ENCODE assay signal across 7 mouse cellular contexts in the genomic region with DNA sequence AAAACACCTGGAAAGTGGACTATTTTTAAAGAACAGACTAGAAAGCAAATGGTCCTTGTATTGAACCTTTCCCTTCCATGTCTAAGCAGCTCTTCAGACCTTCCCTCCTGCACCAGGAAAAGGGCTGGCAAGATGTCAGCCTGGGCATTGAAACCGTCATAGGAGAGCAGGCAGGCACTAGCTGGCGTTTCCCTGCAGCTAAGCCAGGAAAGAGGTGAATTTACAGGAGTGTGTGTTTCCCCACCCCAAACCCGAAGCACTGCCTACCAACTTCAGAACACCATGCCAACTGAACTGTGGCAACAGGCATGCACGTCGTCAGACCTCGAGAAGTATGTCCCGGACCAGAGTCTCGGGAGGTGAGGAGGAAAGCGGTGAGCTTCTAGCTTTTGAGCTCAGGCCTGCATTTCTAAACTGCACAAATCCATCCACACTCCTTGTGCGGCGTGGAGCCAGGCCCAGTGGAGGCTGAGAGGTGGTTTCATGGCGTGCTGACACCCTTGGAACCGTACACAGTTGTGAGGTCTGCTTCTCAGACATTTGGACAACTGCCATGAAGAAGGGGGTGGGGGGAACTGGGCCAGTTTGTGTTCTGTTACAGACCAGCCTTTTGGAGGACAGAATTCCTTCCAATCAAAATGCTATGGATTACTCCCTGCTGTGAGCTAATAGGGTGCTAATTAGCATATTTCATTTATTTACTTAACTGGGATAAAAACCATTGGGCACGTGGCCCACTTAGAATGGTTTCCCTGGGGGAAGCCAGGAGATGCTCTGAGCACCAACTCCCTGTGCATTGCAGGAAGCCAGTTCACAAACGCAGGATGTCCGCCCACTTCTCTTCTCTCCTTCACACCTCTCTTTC.
DNase-seq lines count a peak whose midpoint lies in the region; ATAC-seq lines count a peak whose summit lies in the region.

No protein-coding gene starts in this region.

- H3K9ac ChIP-seq in forebrain, embryonic 13.5 days: no peak overlapping the region
- H3K9ac ChIP-seq in intestine, embryonic 16.5 days (ENCODE audit: low read depth, low read length): no peak overlapping the region

- H3K27ac ChIP-seq in forebrain, embryonic 13.5 days: peak overlapping the region; percentile 74
- H3K27ac ChIP-seq in intestine, embryonic 16.5 days (ENCODE audit: low read length): no peak overlapping the region

- H3K27me3 ChIP-seq in forebrain, embryonic 13.5 days: no peaks in the 10 kb centered on the region
- H3K27me3 ChIP-seq in intestine, embryonic 16.5 days (replicated peaks; ENCODE audit: control insufficient read depth, insufficient read depth, low read length): no peaks in the 10 kb centered on the region

- H3K9me3 ChIP-seq in forebrain, embryonic 13.5 days (replicated peaks): no peaks in the 10 kb centered on the region
- H3K9me3 ChIP-seq in intestine, embryonic 16.5 days (ENCODE audit: control insufficient read depth, low read length): no peaks in the 10 kb centered on the region

- H3K36me3 ChIP-seq in forebrain, embryonic 13.5 days (ENCODE audit: poor library complexity, severe bottlenecking): no peaks in the 10 kb centered on the region
- no peaks in the 10 kb centered on the region for H3K36me3 ChIP-seq in intestine, embryonic 16.5 days (ENCODE audit: control insufficient read depth, insufficient read depth, low read length)

- peak; percentile 97 for ATAC-seq in forebrain, embryonic 13.5 days
- peak; percentile 67 for ATAC-seq in intestine, embryonic 16.5 days

- 33% methylated on average over 16 of the region's 16 CpGs for WGBS in forebrain, embryonic 13.5 days
- 66% methylated on average over 16 of the region's 16 CpGs for WGBS in intestine, embryonic 16.5 days

- H3K4me2 ChIP-seq in forebrain, embryonic 13.5 days: peak overlapping the region; percentile 25
- H3K4me2 ChIP-seq in intestine, embryonic 16.5 days (ENCODE audit: low read depth, low read length): no peak overlapping the region

- H3K4me1 ChIP-seq in forebrain, embryonic 13.5 days: peaks cover 16% of the 10 kb centered on the region
- H3K4me1 ChIP-seq in intestine, embryonic 16.5 days (ENCODE audit: control insufficient read depth, insufficient read depth, low read length): no peaks in the 10 kb centered on the region

- no peak overlapping the region for H3K4me3 ChIP-seq in forebrain, embryonic 13.5 days
- H3K4me3 ChIP-seq in intestine, embryonic 16.5 days (ENCODE audit: low read length): no peak overlapping the region

- peak; percentile 9 for DNase-seq in kidney, postnatal 14 days
- DNase-seq in kidney, postnatal 36 days: no peak
- DNase-seq in right cerebral cortex, postnatal 14 days: peak; percentile 24
- no peak for DNase-seq in yolk sac, embryonic 10.5 days (ENCODE audit: low spot score)
- DNase-seq in layer of hippocampus, adult 11-12 months (ENCODE audit: low spot score): no peak

Comparison
In these comparisons a context has a peak if more than half of its experiments do, and no peak if none do; other contexts are left out.
1. DNase-seq: peak in kidney, postnatal 14 days (single experiment) and right cerebral cortex, postnatal 14 days (single experiment); none in kidney, postnatal 36 days (0 of 2), yolk sac, embryonic 10.5 days (single experiment) and layer of hippocampus, adult 11-12 months (single experiment).